Mouse (Mus musculus) gastrocnemius, postnatal 25 days (tissue): ENCODE data around the gene Mettl7b. TPM values are rescaled to one million over a fixed set of nuclear protein-coding genes. Genes with fewer than 3 reads are reported as not detected.

Experiments used
- DNase-seq: peaks from one replicate; pipeline ENCODE4 v3.0.0; 2022
- total RNA-seq, 2 experiments: library from RNA; stranded (reverse); gene quantifications; 1 replicate in 1 of 2; 2 replicates in 1 of 2; pipeline ENCODE4 v1.2.3; 2021

The Mettl7b gene
- total RNA-seq, 2 experiments from 2014 or later: 0.23 TPM; not detected in 1

- DNase-seq: no peak
Measured at GRCm38 (mm10) chr10:128947496-128947895, 13.3 kb downstream of the Mettl7b start.

- DNase-seq: peak; percentile 51
Measured at GRCm38 (mm10) chr10:128945675-128946074, 15.1 kb downstream of the Mettl7b start.

- DNase-seq: no peak
Measured at GRCm38 (mm10) chr10:128940475-128941061, 20.2 kb downstream of the Mettl7b start.

GRCm38 (mm10) chr10:128938974-128939373, 21.8 kb downstream of the Mettl7b start:
- DNase-seq: no peak

GRCm38 (mm10) chr10:128938457-128938856, 22.3 kb downstream of the Mettl7b start:
- DNase-seq: peak; percentile 91

- DNase-seq: peak; percentile 53
Measured at GRCm38 (mm10) chr10:128937756-128938390, 22.9 kb downstream of the Mettl7b start.

GRCm38 (mm10) chr10:128935826-128936440, 24.9 kb downstream of the Mettl7b start:
- DNase-seq: peak; percentile 72

- DNase-seq: no peak
Measured at GRCm38 (mm10) chr10:128934997-128935787, 25.6 kb downstream of the Mettl7b start.

GRCm38 (mm10) chr10:128933976-128934721, 26.6 kb downstream of the Mettl7b start:
- DNase-seq: no peak

- peak; percentile 64 for DNase-seq
Measured at GRCm38 (mm10) chr10:128933574-128933973, 27.2 kb downstream of the Mettl7b start, which contains the start of gene Itga7. TSS of gene Itga7 (plus strand) at chr10:128933818.

- peak; percentile 74 for DNase-seq
Measured at GRCm38 (mm10) chr10:128931441-128931840, 29.3 kb downstream of the Mettl7b start.

- DNase-seq: no peak
Measured at GRCm38 (mm10) chr10:128929638-128930378, 31.0 kb downstream of the Mettl7b start.

- DNase-seq: no peak
Measured at GRCm38 (mm10) chr10:128928356-128928755, 32.4 kb downstream of the Mettl7b start.

GRCm38 (mm10) chr10:128923935-128924334, 36.9 kb downstream of the Mettl7b start, which contains the start of gene Bloc1s1:
TSS of gene Bloc1s1 (minus strand) at chr10:128924035.
- DNase-seq: no peak

GRCm38 (mm10) chr10:128923013-128923691, 37.6 kb downstream of the Mettl7b start:
- DNase-seq: peak; percentile 97

GRCm38 (mm10) chr10:128922822-128923012, 38.1 kb downstream of the Mettl7b start, which contains the start of gene Rdh5:
TSS of gene Rdh5 (minus strand) at chr10:128922888.
- DNase-seq: no peak

- no peak for DNase-seq
Measured at GRCm38 (mm10) chr10:128921883-128922821, 38.6 kb downstream of the Mettl7b start.

- DNase-seq: no peak
Measured at GRCm38 (mm10) chr10:128921251-128921650, 39.5 kb downstream of the Mettl7b start.

- peak; percentile 51 for DNase-seq
Measured at GRCm38 (mm10) chr10:128920736-128921161, 40.0 kb downstream of the Mettl7b start.
